Mouse (Mus musculus) MEL (cell line): Measurements from ENCODE around the gene Plekho1. TPM values are rescaled to one million over a fixed set of nuclear protein-coding genes. Genes with fewer than 3 reads are reported as not detected.
"Not testable (repeated sequence)": the region's sequence is repeated elsewhere in the genome, so short reads cannot be mapped to it uniquely, and the experiment has no call there.

Source experiments
- DNase-seq: peaks from one replicate; pipeline ENCODE4 v3.0.0; 2011; ENCODE audit warnings: low read depth, low spot score
- H3K27ac ChIP-seq: 2 replicates; pipeline ENCODE4 v1.5.1; 2012; ENCODE audit warnings: low read depth, mild to moderate bottlenecking, control low read depth, low read length, moderate library complexity; ENCODE audit not compliant: control insufficient read depth
- H3K27me3 ChIP-seq, 2 experiments: fragments of 150-350 bp in 1 of 2; sonication (generic) in 1 of 2; 2 replicates each; pipeline ENCODE4 v1.6.1; 2012; ENCODE audit warnings: low read length in 2 of 2, mild to moderate bottlenecking in 2 of 2, improper control_type of control experiment in 1 of 2, moderate library complexity in 1 of 2; ENCODE audit not compliant: insufficient read depth in 2 of 2, control insufficient read depth in 1 of 2
- H3K36me3 ChIP-seq, 2 experiments: 2 replicates each; pipeline ENCODE4 v1.6.1; 2012 to 2014; ENCODE audit warnings: low read length in 2 of 2, improper control_type of control experiment in 1 of 2, inconsistent platforms in 1 of 2, mild to moderate bottlenecking in 1 of 2; ENCODE audit not compliant: insufficient read depth in 2 of 2, control insufficient read depth in 1 of 2
- H3K4me1 ChIP-seq, 2 experiments: fragments of 150-350 bp in 1 of 2; sonication (generic) in 1 of 2; 2 replicates each; pipeline ENCODE4 v1.6.1; 2012; ENCODE audit warnings: low read length in 2 of 2, improper control_type of control experiment in 1 of 2, mild to moderate bottlenecking in 1 of 2; ENCODE audit not compliant: insufficient read depth in 2 of 2, control insufficient read depth in 1 of 2
- H3K4me3 ChIP-seq, 2 experiments: fragments of 150-350 bp in 1 of 2; sonication (generic) in 1 of 2; 2 replicates each; pipeline ENCODE4 v1.5.1; 2012; ENCODE audit warnings: low read depth in 2 of 2, low read length in 2 of 2, mild to moderate bottlenecking in 2 of 2, moderate library complexity in 2 of 2, control low read depth in 1 of 2, improper control_type of control experiment in 1 of 2; ENCODE audit not compliant: control insufficient read depth in 1 of 2, insufficient read depth in 1 of 2
- H3K79me2 ChIP-seq: 2 replicates; pipeline ENCODE4 v1.6.1; 2012; ENCODE audit warnings: mild to moderate bottlenecking, low read length, moderate library complexity; ENCODE audit not compliant: control insufficient read depth, poor library complexity, insufficient read depth
- H3K9ac ChIP-seq: 2 replicates; pipeline ENCODE4 v1.6.1; 2012; ENCODE audit warnings: low read depth, mild to moderate bottlenecking, control low read depth, low read length, moderate library complexity; ENCODE audit not compliant: control insufficient read depth, poor library complexity, severe bottlenecking
- H3K9me3 ChIP-seq: fragments of 150-350 bp; sonication (generic); replicated peaks from 2 replicates; pipeline ENCODE4 v1.6.1; 2012; ENCODE audit warnings: mild to moderate bottlenecking, low read length, improper control_type of control experiment, moderate library complexity; ENCODE audit not compliant: insufficient read depth
- CHD1 ChIP-seq: IDR thresholded peaks from 2 replicates; pipeline ENCODE4 v1.6.1; 2012; ENCODE audit warnings: low read depth, mild to moderate bottlenecking, inconsistent platforms, low read length, improper control_type of control experiment
- CTCF ChIP-seq, 3 experiments: IDR thresholded peaks in 2 of 3; conservative IDR thresholded peaks in 1 of 3; 2 replicates each; pipeline ENCODE4 v1.5.1; 2011 to 2012; ENCODE audit warnings: low read length in 3 of 3, low read depth in 2 of 3, mild to moderate bottlenecking in 2 of 3, improper control_type of control experiment in 1 of 3, inconsistent platforms in 1 of 3, mixed read lengths in 1 of 3, moderate library complexity in 1 of 3; ENCODE audit not compliant: control insufficient read depth in 1 of 3, insufficient read depth in 1 of 3, poor library complexity in 1 of 3, severe bottlenecking in 1 of 3
- E2F4 ChIP-seq: IDR thresholded peaks from 2 replicates; pipeline ENCODE4 v1.6.1; 2011; ENCODE audit warnings: low read depth, low read length, improper control_type of control experiment, borderline replicate concordance
- ELF1 ChIP-seq: IDR thresholded peaks from 2 replicates; pipeline ENCODE4 v1.6.1; 2014; ENCODE audit warnings: low read depth, mild to moderate bottlenecking, inconsistent platforms, low read length, improper control_type of control experiment, moderate library complexity
- JUND ChIP-seq: IDR thresholded peaks from 2 replicates; pipeline ENCODE4 v1.6.1; 2011; ENCODE audit warnings: low read depth, mild to moderate bottlenecking, improper control_type of control experiment, low read length
- MAFK ChIP-seq: IDR thresholded peaks from 2 replicates; pipeline ENCODE4 v1.6.1; 2011; ENCODE audit warnings: low read depth, mild to moderate bottlenecking, low read length, improper control_type of control experiment, borderline replicate concordance
- MEF2A ChIP-seq: IDR thresholded peaks from 2 replicates; pipeline ENCODE4 v1.6.1; 2014; ENCODE audit warnings: low read depth, mild to moderate bottlenecking, inconsistent platforms, low read length, improper control_type of control experiment; ENCODE audit not compliant: poor library complexity, insufficient replicate concordance, severe bottlenecking; ENCODE audit errors: extremely low read depth
- MYC ChIP-seq: IDR thresholded peaks from 2 replicates; pipeline ENCODE4 v1.6.1; 2011; ENCODE audit warnings: low read depth, mild to moderate bottlenecking, low read length, improper control_type of control experiment, moderate library complexity
- NRF1 ChIP-seq: IDR thresholded peaks from 2 replicates; pipeline ENCODE4 v1.6.1; 2014; ENCODE audit warnings: low read depth, mild to moderate bottlenecking, inconsistent platforms, low read length, improper control_type of control experiment, moderate library complexity; ENCODE audit not compliant: poor library complexity, insufficient read depth, severe bottlenecking
- POLR2A ChIP-seq, 2 experiments: IDR thresholded peaks; 2 replicates each; pipeline ENCODE4 v1.6.1; 2011 to 2012; ENCODE audit warnings: low read length in 2 of 2, mild to moderate bottlenecking in 2 of 2, control low read depth in 1 of 2, improper control_type of control experiment in 1 of 2, low read depth in 1 of 2, moderate library complexity in 1 of 2; ENCODE audit not compliant: control insufficient read depth in 1 of 2, insufficient read depth in 1 of 2, poor library complexity in 1 of 2
- POLR2AphosphoS2 ChIP-seq: IDR thresholded peaks from 2 replicates; pipeline ENCODE4 v1.6.1; 2011; ENCODE audit warnings: low read length, improper control_type of control experiment
- RCOR1 ChIP-seq: IDR thresholded peaks from 2 replicates; pipeline ENCODE4 v1.6.1; 2012; ENCODE audit warnings: low read depth, mild to moderate bottlenecking, inconsistent platforms, low read length, improper control_type of control experiment
- SMC3 ChIP-seq: IDR thresholded peaks from 2 replicates; pipeline ENCODE4 v1.6.1; 2011; ENCODE audit warnings: low read depth, low read length, improper control_type of control experiment
- TCF12 ChIP-seq: IDR thresholded peaks from 2 replicates; pipeline ENCODE4 v1.6.1; 2014; ENCODE audit warnings: low read depth, mild to moderate bottlenecking, inconsistent platforms, low read length, improper control_type of control experiment, moderate library complexity
- USF1 ChIP-seq: IDR thresholded peaks from 2 replicates; pipeline ENCODE4 v1.6.1; 2014; ENCODE audit warnings: low read depth, mild to moderate bottlenecking, inconsistent platforms, low read length, improper control_type of control experiment, moderate library complexity
- ZKSCAN1 ChIP-seq: IDR thresholded peaks from 2 replicates; pipeline ENCODE4 v1.6.1; 2012; ENCODE audit warnings: low read depth, mild to moderate bottlenecking, inconsistent platforms, low read length, improper control_type of control experiment, moderate library complexity
- ZMIZ1 ChIP-seq: IDR thresholded peaks from 2 replicates; pipeline ENCODE4 v1.6.1; 2012; ENCODE audit warnings: low read depth, mild to moderate bottlenecking, inconsistent platforms, low read length, improper control_type of control experiment, moderate library complexity
- ZNF384 ChIP-seq: IDR thresholded peaks from 2 replicates; pipeline ENCODE4 v1.6.1; 2012; ENCODE audit warnings: low read depth, mild to moderate bottlenecking, inconsistent platforms, low read length, improper control_type of control experiment
- polyA plus RNA-seq, 2 experiments: library from polyadenylated mRNA; stranded (reverse) in 1 of 2; unstranded in 1 of 2; fragments of >175 nt in 1 of 2; fragments of >200 nt in 1 of 2; gene quantifications; 2 replicates each; pipeline versions ENCODE4 v1.2.1 to v1.2.4; 2012; ENCODE audit warnings: low replicate concordance in 2 of 2, low read depth in 1 of 2; ENCODE audit not compliant: insufficient read length in 2 of 2, insufficient read depth in 1 of 2, missing spikeins in 1 of 2
- total RNA-seq: library from RNA; depleted of rRNA; stranded (reverse); fragments of 300-350 nt; gene quantifications from 2 replicates; pipeline ENCODE4 v1.2.3, GENCODE M21; 2012

Gene Plekho1
- total and polyA plus RNA-seq, 3 experiments: 4.2 to 19.2 TPM; not detected in 1

GRCm38 (mm10) chr3:95995802-95996428, at the start of gene Plekho1 (continued):
- peak; percentile 35 for TF ChIP-seq TCF12
- TF ChIP-seq CHD1: no peak
- no peak for TF ChIP-seq ZNF384
- no peak for TF ChIP-seq ZMIZ1

GRCm38 (mm10) chr3:96044559-96044958, 48.8 kb upstream of the Plekho1 start:
- H3K36me3 ChIP-seq, H3K4me1 ChIP-seq, H3K79me2 ChIP-seq, DNase-seq, H3K9ac ChIP-seq, H3K27ac ChIP-seq, H3K9me3 ChIP-seq, H3K4me3 ChIP-seq, H3K27me3 ChIP-seq: not testable (repeated sequence)

- no peaks in the 10 kb centered on the region; a peak in 1 of 4 replicates for H3K36me3 ChIP-seq
- TF ChIP-seq SMC3: no peak
- no peak for TF ChIP-seq CTCF (IDR thresholded peaks at IDR 0.05 in 2 of 3, conservative IDR thresholded peaks at IDR 0.05 in 1 of 3; ENCODE audit: control insufficient read depth in 1 of 3, insufficient read depth in 1 of 3, low read depth in 2 of 3, low read length in 3 of 3, poor library complexity in 1 of 3, severe bottlenecking in 1 of 3)
- no peak for TF ChIP-seq MYC
- no peak for TF ChIP-seq ZKSCAN1
- no peak for TF ChIP-seq JUND
- no peak for TF ChIP-seq NRF1
- TF ChIP-seq MAFK: no peak
- no peak for TF ChIP-seq POLR2A (IDR thresholded peaks at IDR 0.05; ENCODE audit: control insufficient read depth in 1 of 2, insufficient read depth in 1 of 2, low read depth in 1 of 2, low read length in 2 of 2, poor library complexity in 1 of 2)
- no peak for TF ChIP-seq RCOR1
- TF ChIP-seq USF1: no peak
- TF ChIP-seq MEF2A: no peak
- TF ChIP-seq ELF1: no peak
- TF ChIP-seq TCF12: no peak
- no peak for TF ChIP-seq E2F4
- TF ChIP-seq POLR2AphosphoS2: no peak
- no peak for DNase-seq
- H3K4me3 ChIP-seq: no peak overlapping the region
- no peaks in the 10 kb centered on the region for H3K79me2 ChIP-seq
- H3K27ac ChIP-seq: no peak overlapping the region
- H3K4me1 ChIP-seq: no peaks in the 10 kb centered on the region
- no peaks in the 10 kb centered on the region for H3K9me3 ChIP-seq
- H3K27me3 ChIP-seq: no peaks in the 10 kb centered on the region
- no peak overlapping the region for H3K9ac ChIP-seq
Measured at GRCm38 (mm10) chr3:96043104-96043503, 47.3 kb upstream of the Plekho1 start.
